Mouse (Mus musculus): ENCODE measurements at regions not wholly inside any gene's neighbourhood (a gene's known extent, or its start where the extent isn't known, plus 50 kb on each side); places are given as distances from the start of the nearest gene placed in this dataset.

GRCm38 (mm10) chr8:79474679-79475078 lies 75.4 kb upstream of the Smad1 start:
- Histone ChIP-seq H3K4me2 (ENCODE audit: low read depth, low read length) (no peak overlapping the region), H3K27ac (ENCODE audit: low read length) (no peak overlapping the region), H3K9ac (ENCODE audit: low read length) (no peak overlapping the region), H3K9me3 (ENCODE audit: control insufficient read depth, low read length) (no peaks in the 10 kb centered on the region), H3K4me1 (replicated peaks; ENCODE audit: control insufficient read depth, insufficient read depth, low read length) (no peaks in the 10 kb centered on the region), H3K36me3 (ENCODE audit: control insufficient read depth, insufficient read depth, low read length) (no peaks in the 10 kb centered on the region), H3K27me3 (ENCODE audit: control insufficient read depth, insufficient read depth, low read depth, low read length) (no peaks in the 10 kb centered on the region), H3K4me3 (ENCODE audit: low read length) (no peak overlapping the region)
- ATAC-seq (ENCODE audit: low read depth), result no peak
- 55% methylated on average over 8 of the region's 8 CpGs for WGBS

- H3K4me3 ChIP-seq (ENCODE audit: low read length), result no peak overlapping the region
- no peak for ATAC-seq (ENCODE audit: low read depth)
- H3K9ac ChIP-seq (ENCODE audit: low read length), result no peak overlapping the region
- no peaks in the 10 kb centered on the region for H3K36me3 ChIP-seq (ENCODE audit: control insufficient read depth, insufficient read depth, low read length)
- H3K9me3 ChIP-seq (ENCODE audit: control insufficient read depth, low read length), result no peaks in the 10 kb centered on the region
- H3K4me1 ChIP-seq (replicated peaks; ENCODE audit: control insufficient read depth, insufficient read depth, low read length), result no peaks in the 10 kb centered on the region
- no peak overlapping the region for H3K27ac ChIP-seq (ENCODE audit: low read length)
- H3K27me3 ChIP-seq (ENCODE audit: control insufficient read depth, insufficient read depth, low read depth, low read length), result no peaks in the 10 kb centered on the region
- H3K4me2 ChIP-seq (ENCODE audit: low read depth, low read length), result no peak overlapping the region
Measured at GRCm38 (mm10) chr8:79452101-79452500, 52.8 kb upstream of the Smad1 start.

- H3K27me3 ChIP-seq (ENCODE audit: control insufficient read depth, insufficient read depth, low read depth, low read length), result no peaks in the 10 kb centered on the region
- no peak overlapping the region for H3K9ac ChIP-seq (ENCODE audit: low read length)
- no peaks in the 10 kb centered on the region for H3K9me3 ChIP-seq (ENCODE audit: control insufficient read depth, low read length)
- H3K4me1 ChIP-seq (replicated peaks; ENCODE audit: control insufficient read depth, insufficient read depth, low read length), result no peaks in the 10 kb centered on the region
- H3K36me3 ChIP-seq (ENCODE audit: control insufficient read depth, insufficient read depth, low read length), result no peaks in the 10 kb centered on the region
- H3K4me2 ChIP-seq (ENCODE audit: low read depth, low read length), result no peak overlapping the region
- H3K4me3 ChIP-seq (ENCODE audit: low read length), result no peak overlapping the region
- ATAC-seq (ENCODE audit: low read depth), result no peak
- WGBS, result 72% methylated on average over 3 of the region's 3 CpGs
- H3K27ac ChIP-seq (ENCODE audit: low read length), result no peak overlapping the region
Measured at GRCm38 (mm10) chr8:79449453-79449852, 50.1 kb upstream of the Smad1 start.

All from lung, embryonic 16.5 days (tissue).